Mouse (Mus musculus) midbrain, embryonic 10.5 days (tissue): ENCODE data around the gene 1810013L24Rik. TPM values are rescaled to one million over a fixed set of nuclear protein-coding genes. Genes with fewer than 3 reads are reported as not detected.

Experiments
- DNase-seq: peaks from one replicate; pipeline ENCODE4 v3.0.0-alpha.2; 2017; ENCODE audit warnings: low spot score
- H3K27ac ChIP-seq: fragments of 300-500 bp; sonication (generic); replicated peaks from 2 replicates; pipeline ENCODE4 v1.5.1; 2016; ENCODE audit warnings: mild to moderate bottlenecking
- H3K27me3 ChIP-seq: fragments of 300-500 bp; sonication (generic); 2 replicates; pipeline ENCODE4 v1.6.1; 2016; ENCODE audit warnings: low read depth, mild to moderate bottlenecking; ENCODE audit not compliant: poor library complexity, severe bottlenecking
- H3K36me3 ChIP-seq: fragments of 300-500 bp; sonication (generic); 2 replicates; pipeline ENCODE4 v1.6.1; 2016; ENCODE audit warnings: mild to moderate bottlenecking, moderate library complexity
- H3K4me1 ChIP-seq: fragments of 300-500 bp; sonication (generic); 2 replicates; pipeline ENCODE4 v1.6.1; 2016
- H3K4me3 ChIP-seq: fragments of 300-500 bp; sonication (generic); 2 replicates; pipeline ENCODE4 v1.5.1; 2016; ENCODE audit warnings: mild to moderate bottlenecking, moderate library complexity
- H3K9me3 ChIP-seq: fragments of 300-500 bp; sonication (generic); replicated peaks from 2 replicates; pipeline ENCODE4 v1.6.1; 2016; ENCODE audit warnings: mild to moderate bottlenecking
- WGBS: fragments of 180-500 bp; shearing (Covaris S2); methylation state at CpG from one replicate; pipeline ENCODE4 v1.1.7; 2016; 5-methylcytosine and 5-hydroxymethylcytosine counted together
- polyA plus RNA-seq: library from polyadenylated mRNA; unstranded; fragments of >200 nt; fragmentation: Nextera tagmentation; extraction: Ambion mirVana; gene quantifications from 2 replicates; pipeline ENCODE4 v1.2.1, GENCODE M21; 2016

The 1810013L24Rik gene
- polyA plus RNA-seq = 19.0 and 21.5 TPM in 2 replicates

DNA sequence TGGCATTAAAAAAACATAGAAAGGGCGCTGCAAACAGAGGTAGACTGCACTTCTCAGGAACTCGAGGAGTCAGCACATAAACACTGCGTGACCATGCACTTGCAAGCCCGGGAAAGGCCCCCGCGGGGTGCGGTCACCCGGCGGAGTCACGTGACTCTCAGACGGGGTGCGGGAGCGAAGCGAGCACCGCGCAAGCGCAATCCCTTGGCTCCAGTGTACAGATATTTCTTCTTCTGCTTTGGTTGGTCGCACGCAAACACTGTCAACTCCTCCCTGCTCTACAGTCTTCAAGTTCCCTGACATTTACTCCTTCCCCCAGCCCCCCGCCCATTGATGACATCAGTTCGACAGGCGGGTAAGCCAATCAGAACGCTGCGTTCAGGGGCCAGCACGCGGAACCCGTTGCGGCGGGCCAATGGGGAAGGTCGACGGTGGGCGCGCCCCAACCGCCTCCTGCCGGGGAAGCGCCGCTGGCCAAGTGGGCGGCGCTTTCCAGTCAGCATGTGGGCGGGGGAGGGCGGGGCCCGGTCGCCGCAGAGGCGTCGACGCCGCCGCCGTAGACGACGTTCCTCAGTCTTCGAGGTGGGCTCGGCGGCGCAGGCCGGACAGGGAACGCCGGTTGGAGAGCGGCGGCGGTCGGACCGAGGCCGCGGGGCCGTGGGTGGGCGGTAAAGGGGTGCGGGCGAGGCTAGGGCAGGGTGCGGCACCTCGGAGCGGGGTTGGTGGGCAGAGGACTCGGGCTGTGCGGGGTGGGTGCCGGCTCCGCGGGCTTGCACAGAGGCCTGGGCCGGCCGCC, at the start of gene 1810013L24Rik:
TSS of gene 1810013L24Rik (plus strand) at position 537 of the 796 bp plus-strand sequence.
- Histone ChIP-seq H3K4me1 (peaks cover 36% of the 10 kb centered on the region), H3K27me3 (no peaks in the 10 kb centered on the region), H3K4me3 (peak within 1 kb of the TSS; percentile 99), H3K36me3 (peaks cover 35% of the 10 kb centered on the region), H3K27ac (peak within 1 kb of the TSS; percentile 99), H3K9me3 (no peaks in the 10 kb centered on the region)
- DNase-seq = peak; percentile 98
- under 1% methylated on average over 78 of the region's 80 CpGs for WGBS

DNA sequence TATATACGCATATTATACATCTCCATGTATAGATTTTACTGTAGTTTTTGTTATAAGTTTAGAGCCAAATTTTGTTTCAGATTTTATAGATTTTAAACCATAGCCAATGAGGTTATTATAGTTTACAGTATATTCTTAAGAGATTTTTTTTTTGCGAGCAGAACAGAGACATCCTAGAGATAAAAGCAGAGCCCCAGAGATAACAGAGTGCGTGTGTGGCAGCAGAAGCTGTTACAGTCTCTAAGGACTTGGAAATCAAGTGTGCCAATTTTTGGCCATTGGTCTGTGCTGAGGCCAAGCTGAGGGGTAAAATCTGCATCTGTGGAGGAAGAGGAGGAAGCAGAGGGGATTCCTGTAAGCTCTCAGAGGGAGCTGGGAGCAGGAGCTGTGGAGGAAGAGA, 49.7 kb upstream of the 1810013L24Rik start:
- Histone ChIP-seq H3K27me3 (no peaks in the 10 kb centered on the region), H3K9me3 (no peaks in the 10 kb centered on the region), H3K4me3 (no peak overlapping the region), H3K4me1 (no peaks in the 10 kb centered on the region), H3K27ac (no peak overlapping the region), H3K36me3 (no peaks in the 10 kb centered on the region)
- 88% methylated on average over 3 of the region's 3 CpGs for WGBS
- DNase-seq = no peak

DNA sequence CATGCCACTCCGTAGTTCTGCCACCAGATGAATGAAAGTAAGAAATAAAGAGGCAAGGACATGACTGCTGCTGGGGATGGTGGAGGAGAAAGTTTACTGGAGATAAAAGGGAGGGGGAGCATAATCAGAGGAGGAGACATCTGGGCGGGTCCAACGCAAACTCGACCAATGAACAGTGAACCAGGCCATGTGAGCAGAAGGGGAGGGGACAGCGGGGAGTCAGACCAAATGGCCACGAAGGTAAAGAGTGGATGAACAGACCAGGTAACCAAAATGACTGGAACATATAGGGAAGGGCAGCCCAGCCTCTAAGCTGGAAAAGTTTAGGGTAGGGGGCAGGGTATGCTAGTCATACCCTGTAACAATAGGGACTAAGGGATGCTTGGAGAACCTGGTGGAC, 48.7 kb upstream of the 1810013L24Rik start:
- Histone ChIP-seq H3K4me3 (no peak overlapping the region), H3K4me1 (no peaks in the 10 kb centered on the region), H3K27me3 (no peaks in the 10 kb centered on the region), H3K36me3 (no peaks in the 10 kb centered on the region), H3K27ac (no peak overlapping the region), H3K9me3 (no peaks in the 10 kb centered on the region)
- DNase-seq = no peak
- 69% methylated on average over 6 of the region's 6 CpGs for WGBS

DNA sequence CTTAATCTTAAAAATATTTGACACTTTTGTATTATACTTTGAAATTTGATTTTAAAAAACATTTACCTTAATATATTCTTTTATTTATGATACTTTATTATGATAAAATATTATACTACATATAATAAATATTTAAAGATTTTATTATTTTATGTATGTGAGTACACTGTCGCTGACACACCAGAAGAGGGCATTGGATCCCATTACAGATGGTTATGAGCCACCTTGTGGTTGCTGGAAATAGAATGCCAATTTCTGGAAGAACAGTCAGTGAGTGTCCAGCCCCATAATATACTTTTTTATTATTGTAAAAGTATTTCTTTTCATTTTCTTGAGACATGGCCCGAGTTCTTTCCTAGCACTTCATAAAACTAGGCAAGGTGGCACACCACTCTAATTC, 48.2 kb upstream of the 1810013L24Rik start:
- DNase-seq = no peak
- WGBS = 89% methylated on average over 2 of the region's 2 CpGs
- Histone ChIP-seq H3K36me3 (no peaks in the 10 kb centered on the region), H3K27ac (no peak overlapping the region), H3K4me3 (no peak overlapping the region), H3K9me3 (no peaks in the 10 kb centered on the region), H3K4me1 (no peaks in the 10 kb centered on the region), H3K27me3 (no peaks in the 10 kb centered on the region)

DNA sequence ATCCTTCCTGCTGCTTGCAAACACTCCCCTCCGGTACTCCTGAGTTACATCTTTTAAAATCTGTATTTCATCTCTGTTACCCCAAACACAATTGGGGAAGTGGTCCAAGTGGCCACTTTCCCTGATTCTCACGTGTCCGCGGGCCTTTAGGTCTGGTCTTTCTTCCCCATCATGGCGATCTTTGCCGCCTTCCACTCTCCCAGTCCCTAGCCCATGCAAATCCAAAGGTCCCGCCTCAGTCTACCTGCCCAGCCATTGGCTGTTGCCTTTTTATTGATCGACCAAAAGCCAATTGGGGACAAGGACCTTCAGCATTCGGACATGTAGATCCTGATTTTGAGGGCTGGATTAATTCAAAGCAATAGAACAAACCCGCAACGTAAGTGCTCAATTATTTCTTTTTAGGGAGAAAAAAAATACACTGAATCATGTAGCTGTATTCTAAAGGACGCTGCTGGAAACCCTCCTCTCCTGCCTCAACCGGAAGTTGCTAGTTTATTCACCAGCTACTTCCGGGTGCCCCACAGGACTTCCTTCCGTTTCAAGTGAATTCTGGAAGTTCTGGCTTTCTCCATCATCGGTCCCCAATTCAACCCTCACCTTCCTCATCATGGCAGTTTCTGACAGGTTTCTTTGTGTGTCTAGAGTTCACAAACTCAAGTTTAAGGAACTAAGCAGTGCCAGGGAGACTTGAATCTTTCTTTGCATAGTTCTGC, 46.5 kb upstream of the 1810013L24Rik start:
- Histone ChIP-seq H3K9me3 (no peaks in the 10 kb centered on the region), H3K36me3 (no peaks in the 10 kb centered on the region), H3K27me3 (no peaks in the 10 kb centered on the region), H3K27ac (no peak overlapping the region), H3K4me3 (no peak overlapping the region), H3K4me1 (peaks cover 4% of the 10 kb centered on the region; the same call in 1 of the 2 replicates)
- no peak for DNase-seq
- WGBS = 86% methylated on average over 16 of the region's 16 CpGs

DNA sequence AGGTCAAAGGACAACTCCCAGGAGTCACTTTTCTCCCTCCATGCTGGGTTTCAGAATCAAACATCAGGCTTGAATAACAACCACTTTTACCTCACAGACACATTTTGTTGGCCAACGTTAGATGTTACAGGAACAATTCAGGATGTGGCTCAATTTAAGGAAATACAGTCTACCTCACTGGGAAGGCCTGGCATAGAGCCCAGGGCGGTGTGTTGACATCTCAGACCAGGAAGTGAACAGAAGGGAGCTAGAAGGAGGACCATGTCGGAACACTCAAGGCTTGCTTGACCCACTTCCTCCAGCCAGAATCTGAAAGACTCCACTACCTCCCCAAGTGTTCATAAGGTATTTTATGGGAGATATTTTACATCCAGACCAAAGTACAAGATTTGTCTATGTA, 45.1 kb upstream of the 1810013L24Rik start:
- peaks cover 9% of the 10 kb centered on the region; the same call in 1 of the 2 replicates for H3K4me1 ChIP-seq
- no peak for DNase-seq
- H3K27ac ChIP-seq = no peak overlapping the region
- no peaks in the 10 kb centered on the region for H3K9me3 ChIP-seq
- no peaks in the 10 kb centered on the region for H3K36me3 ChIP-seq
- WGBS = 85% methylated on average over 3 of the region's 3 CpGs
- H3K4me3 ChIP-seq = no peak overlapping the region
- H3K27me3 ChIP-seq = no peaks in the 10 kb centered on the region

DNA sequence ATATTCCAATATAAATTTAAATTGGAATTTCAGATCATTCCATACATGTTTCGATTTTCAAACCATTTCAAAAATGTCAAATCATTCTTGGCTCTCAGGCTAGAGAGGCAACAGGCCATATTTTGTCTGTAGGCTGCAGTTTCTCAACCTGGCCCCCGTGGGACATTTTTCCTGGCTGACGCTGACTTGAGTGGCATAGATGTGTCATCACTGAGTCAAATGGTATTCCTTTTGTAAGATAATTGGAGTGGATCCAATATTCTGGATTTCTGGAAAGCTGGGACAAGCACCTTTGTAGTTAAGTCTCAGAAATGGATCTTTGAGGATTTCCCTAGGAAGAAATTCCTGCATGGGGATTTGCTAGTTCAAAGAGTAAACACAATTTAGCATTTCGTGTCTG, 39.0 kb upstream of the 1810013L24Rik start:
- Histone ChIP-seq H3K36me3 (no peaks in the 10 kb centered on the region), H3K9me3 (no peaks in the 10 kb centered on the region), H3K27me3 (no peaks in the 10 kb centered on the region), H3K4me1 (peaks cover 9% of the 10 kb centered on the region; the same call in 1 of the 2 replicates), H3K27ac (no peak overlapping the region), H3K4me3 (no peak overlapping the region)
- DNase-seq = no peak
- 90% methylated on average over 4 of the region's 4 CpGs for whole genome bisulfite sequencing

DNA sequence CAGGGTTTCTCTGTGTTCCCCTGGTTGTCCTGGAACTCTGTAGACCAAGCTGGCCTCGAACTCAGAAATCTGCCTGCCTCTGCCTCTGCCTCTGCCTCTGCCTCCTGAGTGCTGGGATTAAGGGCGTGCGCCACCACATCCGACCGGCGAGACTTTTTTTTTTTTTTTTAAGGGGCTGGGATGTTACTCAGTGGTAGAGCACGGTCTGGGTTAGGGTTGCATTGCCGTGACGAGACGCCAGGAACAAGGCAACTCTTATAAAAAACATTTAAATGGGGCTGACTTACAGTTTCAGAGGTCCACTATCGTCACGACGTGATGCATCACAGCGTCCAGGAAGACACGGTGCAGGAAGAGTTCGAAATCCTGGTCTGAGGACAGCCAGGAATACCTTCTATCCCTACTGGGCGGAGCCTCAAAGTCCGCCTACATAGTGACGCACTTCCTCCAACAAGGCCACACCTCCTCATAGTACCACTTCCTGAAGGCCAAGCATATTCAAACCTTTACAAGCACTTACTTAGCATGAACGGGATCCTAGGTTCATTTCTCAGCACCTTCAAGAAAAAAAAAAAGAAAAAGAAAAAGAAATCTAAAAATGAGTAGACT, 37.8 kb upstream of the 1810013L24Rik start, which contains the start of gene Usp7:
TSS of gene Usp7 (minus strand) at position 360 of the 609 bp plus-strand sequence.
- no peak within 1 kb of the TSS for H3K4me3 ChIP-seq

DNA sequence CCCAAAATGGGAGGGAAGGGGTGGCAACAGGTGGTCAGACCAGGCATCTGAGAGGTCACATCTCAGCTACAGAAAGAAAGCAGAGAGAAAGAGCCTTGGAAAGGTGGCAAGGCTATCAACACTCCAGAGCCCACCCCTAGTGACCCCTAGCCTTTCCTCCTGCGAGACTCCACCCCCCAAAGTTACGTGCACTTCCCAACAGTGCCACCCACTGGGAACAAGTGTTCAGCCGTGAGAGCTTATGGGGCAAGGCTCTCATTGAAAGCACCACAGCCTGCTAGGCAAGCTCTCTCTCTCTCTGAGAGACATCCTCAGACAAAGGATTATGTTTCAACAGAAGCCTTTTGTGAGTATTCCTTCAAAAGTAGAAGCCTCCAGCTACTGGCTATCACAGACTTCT, 34.9 kb upstream of the 1810013L24Rik start:
- Histone ChIP-seq H3K36me3 (no peaks in the 10 kb centered on the region), H3K27me3 (no peaks in the 10 kb centered on the region), H3K4me1 (no peaks in the 10 kb centered on the region), H3K4me3 (no peak overlapping the region), H3K27ac (no peak overlapping the region), H3K9me3 (peaks cover 5% of the 10 kb centered on the region; the same call in 1 of the 2 replicates)
- no peak for DNase-seq
- 20% methylated on average over 3 of the region's 3 CpGs for WGBS

More for the DNA sequence above, 37.8 kb upstream of the 1810013L24Rik start, which contains the start of gene Usp7:
- Histone ChIP-seq H3K4me1 (peaks cover 9% of the 10 kb centered on the region; the same call in 1 of the 2 replicates), H3K27me3 (no peaks in the 10 kb centered on the region), H3K36me3 (no peaks in the 10 kb centered on the region), H3K9me3 (no peaks in the 10 kb centered on the region), H3K27ac (no peak within 1 kb of the TSS)
- DNase-seq = no peak
- 94% methylated on average over 20 of the region's 20 CpGs for WGBS

DNA sequence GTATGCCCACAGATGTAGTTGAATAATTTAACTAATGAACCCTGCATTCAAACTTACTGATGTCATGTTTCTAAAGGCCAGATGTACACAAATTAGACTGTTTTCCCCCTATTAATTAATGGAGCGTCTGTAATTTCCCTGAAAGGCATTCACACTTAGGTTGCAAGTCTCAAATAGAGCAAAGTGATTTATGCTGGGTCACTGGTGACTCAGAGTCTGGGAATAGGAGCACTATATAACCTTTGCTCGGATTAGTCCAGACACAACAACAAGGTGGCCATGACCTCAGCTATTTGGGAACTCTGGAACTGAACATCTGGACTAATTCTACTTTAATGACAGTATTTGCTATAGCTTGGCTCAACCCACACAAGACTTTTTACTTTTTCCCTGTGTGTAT, 34.0 kb upstream of the 1810013L24Rik start:
- WGBS = 91% methylated on average over 2 of the region's 2 CpGs

DNA sequence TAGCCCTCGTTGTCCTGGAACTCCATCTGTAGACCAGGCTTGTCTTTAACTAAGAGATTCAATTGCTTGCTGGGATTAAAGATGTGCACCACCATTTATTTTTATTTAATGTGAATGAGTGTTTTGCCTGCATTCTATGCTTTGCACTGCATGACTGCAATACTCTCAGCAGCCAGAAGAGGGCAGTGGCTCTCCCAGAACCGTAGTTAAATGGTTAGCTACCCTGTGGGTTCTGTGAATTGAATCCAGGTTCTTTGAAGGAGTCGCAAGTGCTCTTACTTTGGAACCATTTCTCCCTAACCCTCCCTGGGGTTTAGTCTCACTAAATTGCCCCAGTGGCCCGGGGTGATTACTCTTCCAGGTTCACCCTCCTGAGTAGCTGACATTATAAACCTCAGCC, 23.2 kb upstream of the 1810013L24Rik start:
- Histone ChIP-seq H3K36me3 (no peaks in the 10 kb centered on the region), H3K27me3 (no peaks in the 10 kb centered on the region), H3K9me3 (no peaks in the 10 kb centered on the region), H3K27ac (no peak overlapping the region), H3K4me3 (no peak overlapping the region), H3K4me1 (no peaks in the 10 kb centered on the region)
- 28% methylated on average over 4 of the region's 4 CpGs for WGBS
- peak; percentile 54 for DNase-seq

More for the DNA sequence above, 34.0 kb upstream of the 1810013L24Rik start:
- H3K9me3 ChIP-seq = peaks cover 14% of the 10 kb centered on the region
- no peaks in the 10 kb centered on the region for H3K27me3 ChIP-seq
- no peaks in the 10 kb centered on the region for H3K36me3 ChIP-seq
- H3K27ac ChIP-seq = no peak overlapping the region
- no peaks in the 10 kb centered on the region for H3K4me1 ChIP-seq
- H3K4me3 ChIP-seq = no peak overlapping the region
- no peak for DNase-seq

DNA sequence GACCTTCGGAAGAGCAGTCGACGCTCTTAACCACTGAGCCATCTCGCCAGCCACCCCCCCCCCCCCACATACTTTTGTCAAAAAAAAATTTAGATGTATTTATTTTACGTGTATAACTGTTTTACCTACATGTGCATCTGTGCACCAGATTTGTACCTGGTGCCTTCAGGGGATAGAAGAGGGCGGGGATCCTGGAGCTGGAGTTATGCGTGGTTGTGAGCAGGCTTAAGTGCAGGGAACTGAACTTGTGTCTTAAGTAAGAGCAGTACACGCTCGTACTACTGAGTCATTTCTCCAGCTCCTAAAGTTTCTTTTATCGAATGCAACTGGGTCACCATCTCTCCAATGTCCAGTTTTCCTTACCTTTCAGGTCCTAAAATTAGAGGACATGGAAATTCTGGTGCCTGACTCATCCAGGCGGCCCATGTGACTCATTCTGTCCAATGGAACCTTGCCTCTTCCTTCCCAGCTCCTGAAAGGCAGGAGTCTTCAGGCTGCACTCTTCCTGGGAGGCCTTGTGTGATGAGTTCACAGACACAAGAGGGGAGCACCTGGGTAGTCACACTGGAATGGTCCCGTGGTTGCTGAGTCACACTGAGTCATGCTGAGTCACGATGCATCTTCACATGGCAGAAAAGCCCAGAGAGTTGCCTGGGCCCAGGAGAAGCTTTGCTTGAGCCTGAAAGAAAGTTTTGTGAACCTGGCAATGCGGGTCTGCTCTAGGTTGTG, 19.3 kb upstream of the 1810013L24Rik start:
- WGBS = 90% methylated on average over 14 of the region's 14 CpGs
- DNase-seq = no peak

More for the DNA sequence above, 19.3 kb upstream of the 1810013L24Rik start:
- H3K4me1 ChIP-seq = no peaks in the 10 kb centered on the region
- no peaks in the 10 kb centered on the region for H3K27me3 ChIP-seq
- H3K9me3 ChIP-seq = no peaks in the 10 kb centered on the region
- no peaks in the 10 kb centered on the region for H3K36me3 ChIP-seq
- no peak overlapping the region for H3K4me3 ChIP-seq
- no peak overlapping the region for H3K27ac ChIP-seq
